Mouse (Mus musculus) G1E (cell line): ENCODE results near the gene Ctdspl. TPM values are rescaled to one million over a fixed set of nuclear protein-coding genes. Genes with fewer than 3 reads are reported as not detected.

Experiments used
- ATAC-seq: 2 replicates; pipeline ENCODE4 v1.8.0; 2016; ENCODE audit warnings: mild to moderate bottlenecking; ENCODE audit not compliant: insufficient number of reproducible peaks, poor library complexity, low FRiP score, severe bottlenecking; ENCODE audit errors: extremely low read depth
- DNase-seq: peaks from one replicate; pipeline ENCODE4 v3.0.0; 2012; ENCODE audit warnings: low spot score
- H3K27me3 ChIP-seq: 2 replicates; pipeline ENCODE4 v1.6.1; 2012; ENCODE audit warnings: mild to moderate bottlenecking, low read length, inconsistent platforms; ENCODE audit not compliant: insufficient read depth
- H3K36me3 ChIP-seq: replicated peaks from 2 replicates; pipeline ENCODE3; 2012; ENCODE audit warnings: mild to moderate bottlenecking, inconsistent platforms
- H3K4me1 ChIP-seq: 2 replicates; pipeline ENCODE4 v1.6.1; 2012; ENCODE audit warnings: low read depth, low read length, inconsistent platforms, mixed read lengths; ENCODE audit not compliant: insufficient read depth
- H3K4me3 ChIP-seq: 2 replicates; pipeline ENCODE4 v1.5.1; 2012; ENCODE audit warnings: low read depth, mild to moderate bottlenecking, inconsistent platforms, low read length, moderate library complexity, mixed read lengths
- H3K9me3 ChIP-seq: replicated peaks from 2 replicates; pipeline ENCODE4 v1.6.1; 2012; ENCODE audit warnings: inconsistent platforms
- CTCF ChIP-seq: IDR thresholded peaks from 2 replicates; pipeline ENCODE4 v1.5.1; 2012; ENCODE audit warnings: low read depth, low read length, inconsistent platforms, mixed read lengths
- GATA1 ChIP-seq: IDR thresholded peaks from 2 replicates; pipeline ENCODE4 v1.6.1; 2012; ENCODE audit warnings: borderline replicate concordance, low read length, inconsistent platforms, mixed read lengths
- GATA2 ChIP-seq: IDR thresholded peaks from 2 replicates; pipeline ENCODE4 v1.6.1; 2012; ENCODE audit warnings: low read depth, low read length, inconsistent platforms, borderline replicate concordance
- POLR2AphosphoS5 ChIP-seq: IDR thresholded peaks from 2 replicates; pipeline ENCODE4 v1.6.1; 2012; ENCODE audit warnings: low read depth, low read length, inconsistent platforms; ENCODE audit not compliant: insufficient replicate concordance
- TAL1 ChIP-seq: conservative IDR thresholded peaks from 2 replicates; pipeline ENCODE4 v1.6.1; 2012; ENCODE audit warnings: low read depth, low read length, inconsistent platforms, mixed read lengths
- polyA plus RNA-seq: library from polyadenylated mRNA; stranded (reverse); fragments of >175 nt; gene quantifications from 2 replicates; pipeline ENCODE4 v1.2.3, GENCODE M21; 2012
- total RNA-seq, 2 experiments: library from RNA; stranded (forward) in 1 of 2; stranded (reverse) in 1 of 2; fragments of 200-1000 nt in 1 of 2; fragments of >200 nt in 1 of 2; fragmentation: Nextera tagmentation in 1 of 2; gene quantifications; 2 replicates each; pipeline ENCODE4 v1.2.3; 2014 to 2017

Ctdspl gene
- total and polyA plus RNA-seq, 3 experiments = 0.05 TPM; not detected in 2

GRCm38 (mm10) chr9:119075685-119076084, 149.4 kb downstream of the Ctdspl start:
- no peak for DNase-seq
- no peaks in the 10 kb centered on the region for H3K36me3 ChIP-seq
- no peak for ATAC-seq
- H3K4me3 ChIP-seq = peak overlapping the region; percentile 23; the same call in 1 of the 2 replicates
- no peaks in the 10 kb centered on the region for H3K4me1 ChIP-seq
- H3K9me3 ChIP-seq = peaks cover 89% of the 10 kb centered on the region
- H3K27me3 ChIP-seq = no peaks in the 10 kb centered on the region; the same call in 1 of the 2 replicates
- TF ChIP-seq TAL1 = no peak
- no peak for TF ChIP-seq GATA1
- no peak for TF ChIP-seq CTCF
- no peak for TF ChIP-seq GATA2
- TF ChIP-seq POLR2AphosphoS5 = no peak

GRCm38 (mm10) chr9:119080040-119080675, 153.9 kb downstream of the Ctdspl start:
- ATAC-seq (no peak), DNase-seq (no peak)
- no peak for TF ChIP-seq CTCF
- no peak for TF ChIP-seq GATA2
- TF ChIP-seq POLR2AphosphoS5 = no peak
- no peak for TF ChIP-seq TAL1
- TF ChIP-seq GATA1 = no peak
- Histone ChIP-seq H3K36me3 (no peaks in the 10 kb centered on the region), H3K4me3 (no peak overlapping the region), H3K9me3 (peaks cover 86% of the 10 kb centered on the region), H3K4me1 (no peaks in the 10 kb centered on the region), H3K27me3 (peaks cover 4% of the 10 kb centered on the region; the same call in 1 of the 2 replicates)

GRCm38 (mm10) chr9:119082039-119082438, 155.8 kb downstream of the Ctdspl start:
- no peak for ATAC-seq
- TF ChIP-seq POLR2AphosphoS5 (no peak), GATA1 (no peak), TAL1 (no peak), CTCF (no peak), GATA2 (no peak)
- peaks cover 4% of the 10 kb centered on the region; the same call in 1 of the 2 replicates for H3K27me3 ChIP-seq

GRCm38 (mm10) chr9:119082656-119083430, 156.6 kb downstream of the Ctdspl start:
- DNase-seq = no peak
- H3K4me1 ChIP-seq = no peaks in the 10 kb centered on the region
- ATAC-seq = no peak
- H3K27me3 ChIP-seq = peaks cover 4% of the 10 kb centered on the region; the same call in 1 of the 2 replicates
- no peak overlapping the region for H3K4me3 ChIP-seq
- peaks cover 88% of the 10 kb centered on the region for H3K9me3 ChIP-seq
- TF ChIP-seq CTCF (no peak), GATA1 (no peak), POLR2AphosphoS5 (no peak), TAL1 (no peak), GATA2 (no peak)
- H3K36me3 ChIP-seq = no peaks in the 10 kb centered on the region

More at GRCm38 (mm10) chr9:119082039-119082438, 155.8 kb downstream of the Ctdspl start:
- Histone ChIP-seq H3K9me3 (peaks cover 86% of the 10 kb centered on the region), H3K4me1 (no peaks in the 10 kb centered on the region), H3K4me3 (no peak overlapping the region), H3K36me3 (no peaks in the 10 kb centered on the region)
- no peak for DNase-seq

GRCm38 (mm10) chr9:119083966-119084365, 157.7 kb downstream of the Ctdspl start:
- TF ChIP-seq GATA1 (no peak), POLR2AphosphoS5 (no peak), GATA2 (no peak), TAL1 (no peak), CTCF (no peak)
- Histone ChIP-seq H3K4me1 (no peaks in the 10 kb centered on the region), H3K4me3 (no peak overlapping the region), H3K27me3 (peaks cover 4% of the 10 kb centered on the region; the same call in 1 of the 2 replicates), H3K9me3 (peaks cover 92% of the 10 kb centered on the region), H3K36me3 (no peaks in the 10 kb centered on the region)
- ATAC-seq (no peak), DNase-seq (no peak)

GRCm38 (mm10) chr9:119086451-119086850, 160.2 kb downstream of the Ctdspl start:
- no peaks in the 10 kb centered on the region for H3K4me1 ChIP-seq
- no peak for TF ChIP-seq CTCF
- TF ChIP-seq GATA1 = no peak
- no peak for TF ChIP-seq GATA2
- H3K9me3 ChIP-seq = peaks cover 88% of the 10 kb centered on the region
- H3K27me3 ChIP-seq = no peaks in the 10 kb centered on the region
- DNase-seq (no peak), ATAC-seq (no peak)
- no peaks in the 10 kb centered on the region for H3K36me3 ChIP-seq
- H3K4me3 ChIP-seq = no peak overlapping the region
